Mouse (Mus musculus): Measurements from ENCODE around the gene Ankib1.

GRCm38 (mm10) chr5:3802433-3803291 lies at the start of gene Ankib1, which contains the start of gene Krit1:
- TF ChIP-seq CTCF (IDR thresholded peaks at IDR 0.05; ENCODE audit: borderline replicate concordance, control insufficient read depth, extremely low read depth, insufficient read depth, low read length, poor library complexity) (peak; percentile 55; the same call in 1 of the 2 replicates), POLR2A (IDR thresholded peaks at IDR 0.05; ENCODE audit: control insufficient read depth, extremely low read depth, insufficient read depth, low read length, poor library complexity) (peak; percentile 76)
